Mouse (Mus musculus) ES-E14 (cell line): ENCODE results near the gene Ehmt2. TPM values are rescaled to one million over a fixed set of nuclear protein-coding genes. Genes with fewer than 3 reads are reported as not detected.

Experiments used
- DNase-seq: peaks from one replicate; pipeline ENCODE4 v3.0.0-alpha.2; 2013; ENCODE audit warnings: low read depth, low spot score
- H3K27ac ChIP-seq: 2 replicates; pipeline ENCODE4 v1.5.1; 2012; ENCODE audit warnings: low read depth, mild to moderate bottlenecking, low read length, moderate library complexity, mixed read lengths; ENCODE audit not compliant: poor library complexity, insufficient read depth, severe bottlenecking
- H3K36me3 ChIP-seq: 2 replicates; pipeline ENCODE4 v1.6.1; 2012; ENCODE audit warnings: mild to moderate bottlenecking, low read length, moderate library complexity, mixed read lengths; ENCODE audit not compliant: control insufficient read depth, poor library complexity, insufficient read depth, severe bottlenecking
- H3K4me1 ChIP-seq, 2 experiments: fragments of 150-350 bp in 1 of 2; sonication (generic) in 1 of 2; 2 replicates each; pipeline ENCODE4 v1.6.1; 2012; ENCODE audit warnings: low read length in 2 of 2, mild to moderate bottlenecking in 1 of 2, mixed read lengths in 1 of 2; ENCODE audit not compliant: control insufficient read depth in 2 of 2, insufficient read depth in 2 of 2, poor library complexity in 1 of 2
- H3K4me3 ChIP-seq, 2 experiments: fragments of 150-350 bp in 1 of 2; sonication (generic) in 1 of 2; 2 replicates each; pipeline ENCODE4 v1.5.1; 2012; ENCODE audit warnings: low read length in 2 of 2, low read depth in 1 of 2, mild to moderate bottlenecking in 1 of 2, mixed read lengths in 1 of 2; ENCODE audit not compliant: insufficient read depth in 1 of 2, poor library complexity in 1 of 2, severe bottlenecking in 1 of 2
- H3K9ac ChIP-seq: 2 replicates; pipeline ENCODE4 v1.6.1; 2012; ENCODE audit warnings: low read depth, mild to moderate bottlenecking, low read length, mixed read lengths; ENCODE audit not compliant: poor library complexity, insufficient read depth, severe bottlenecking
- H3K9me3 ChIP-seq: fragments of 150-350 bp; sonication (generic); 2 replicates; pipeline ENCODE4 v1.6.1; 2012; ENCODE audit warnings: low read depth, mild to moderate bottlenecking, low read length; ENCODE audit not compliant: control insufficient read depth, insufficient read depth
- CHD2 ChIP-seq: IDR thresholded peaks from 2 replicates; pipeline ENCODE4 v1.6.1; 2014; ENCODE audit warnings: mild to moderate bottlenecking, low read depth, low read length, inconsistent platforms
- HCFC1 ChIP-seq: IDR thresholded peaks from 2 replicates; pipeline ENCODE4 v1.6.1; 2012; ENCODE audit warnings: low read length, inconsistent platforms, borderline replicate concordance; ENCODE audit not compliant: insufficient read depth
- MAFK ChIP-seq: IDR thresholded peaks from 2 replicates; pipeline ENCODE4 v1.6.1; 2014; ENCODE audit warnings: mild to moderate bottlenecking, low read depth, low read length, inconsistent platforms; ENCODE audit not compliant: insufficient read depth
- ZC3H11A ChIP-seq: IDR thresholded peaks from 2 replicates; pipeline ENCODE4 v1.6.1; 2012; ENCODE audit warnings: low read depth, mild to moderate bottlenecking, inconsistent platforms, low read length, borderline replicate concordance
- ZNF384 ChIP-seq: IDR thresholded peaks from 2 replicates; pipeline ENCODE4 v1.6.1; 2012; ENCODE audit warnings: low read depth, low read length, inconsistent platforms
- in situ Hi-C, 2 experiments: fragments of 600-800 bp; cut with MboI; formaldehyde crosslinking; loops; one replicate each; pipeline ENCODE4 v1.15.1; 2025; ENCODE audit warnings: low sequenced_read_pairs in 2 of 2, inconsistent platforms in 1 of 2; ENCODE audit not compliant: unreplicated experiment in 2 of 2
- total RNA-seq: library from RNA; depleted of rRNA; stranded (reverse); fragments of 300-350 nt; gene quantifications from 2 replicates; pipeline ENCODE4 v1.2.3, GENCODE M21; 2012

The Ehmt2 gene
- total RNA-seq, 1 experiment: 124 TPM

DNA sequence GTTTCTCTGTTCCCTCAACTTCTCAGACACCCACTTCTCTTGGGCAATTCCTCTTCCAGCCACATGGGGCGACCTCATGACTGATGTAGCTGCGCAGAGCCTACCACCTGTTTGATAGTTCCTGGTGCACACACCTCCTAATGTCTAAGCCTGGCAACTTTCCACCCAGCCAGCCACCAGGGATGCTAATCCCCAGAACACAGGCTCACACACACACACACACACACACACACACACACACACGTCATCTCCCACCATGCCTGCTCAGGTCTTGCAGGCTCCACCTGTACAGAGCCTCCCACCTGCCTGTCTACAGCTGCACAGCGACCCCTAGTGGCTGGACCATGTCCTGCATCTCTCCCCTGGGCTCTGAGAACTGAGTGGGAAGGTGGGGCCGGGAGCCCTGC lies 13.7 kb downstream of the Ehmt2 start:
- peaks cover 2 to 33% of the 10 kb centered on the region in 2 experiments; a peak in 3 of 4 replicates for H3K4me1 ChIP-seq
- peak overlapping the region in 1 of 2 experiments; percentile 47; a peak in 1 of 4 replicates for H3K4me3 ChIP-seq
- H3K9me3 ChIP-seq: no peaks in the 10 kb centered on the region
- no peak overlapping the region for H3K27ac ChIP-seq
- in situ Hi-C loops: no loop called here
- peak; percentile 93 for DNase-seq
- peaks cover 54% of the 10 kb centered on the region for H3K36me3 ChIP-seq
- no peak for TF ChIP-seq HCFC1
- TF ChIP-seq ZC3H11A: no peak
- no peak for TF ChIP-seq ZNF384
- TF ChIP-seq MAFK: no peak
- no peak for TF ChIP-seq CHD2
- H3K9ac ChIP-seq: peak overlapping the region; percentile 45; the same call in 1 of the 2 replicates

GRCm38 (mm10) chr17:34913930-34914665 lies 15.8 kb downstream of the Ehmt2 start, which contains the start of gene Slc44a4:
Gene Slc44a4 (plus strand): TSS chr17:34914466.
- Histone ChIP-seq H3K36me3 (peaks cover 33% of the 10 kb centered on the region), H3K4me1 (peaks cover 4 to 22% of the 10 kb centered on the region in 2 experiments; a peak in 3 of 4 replicates), H3K9me3 (no peaks in the 10 kb centered on the region), H3K9ac (peak within 1 kb of the TSS; percentile 38; the same call in 1 of the 2 replicates), H3K4me3 (no peak within 1 kb of the TSS), H3K27ac (no peak within 1 kb of the TSS; the same call in 1 of the 2 replicates)
- in situ Hi-C loops: no loop called here
- DNase-seq: no peak
- TF ChIP-seq HCFC1: no peak
- no peak for TF ChIP-seq ZNF384

DNA sequence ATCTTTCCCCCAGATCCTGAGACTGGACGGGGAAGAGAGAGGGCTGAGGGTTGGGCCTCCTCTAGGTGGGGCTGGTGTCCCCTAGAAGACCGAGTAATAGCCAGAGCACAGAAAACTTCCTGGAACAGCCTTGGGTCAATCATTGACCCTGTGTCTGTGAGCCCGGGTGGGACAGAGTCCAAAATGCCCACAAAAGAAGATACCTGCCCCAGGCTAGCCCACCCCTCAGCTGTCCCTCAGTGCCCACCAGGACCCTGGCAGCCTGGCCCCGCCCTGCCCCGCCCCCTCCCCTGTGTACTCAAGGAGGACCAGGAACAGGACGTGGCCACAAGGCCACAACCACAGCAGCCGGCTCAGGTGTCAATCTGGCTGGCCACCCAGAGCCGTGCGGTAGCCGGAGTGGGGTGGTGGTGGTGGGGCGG lies 17.2 kb downstream of the Ehmt2 start:
- Histone ChIP-seq H3K4me1 (peaks cover 4 to 17% of the 10 kb centered on the region in 2 experiments; a peak in 3 of 4 replicates), H3K4me3 (peak overlapping the region in 1 of 2 experiments; percentile 13; a peak in 1 of 4 replicates), H3K27ac (no peak overlapping the region), H3K36me3 (peaks cover 30% of the 10 kb centered on the region), H3K9me3 (no peaks in the 10 kb centered on the region), H3K9ac (peak overlapping the region; percentile 27; the same call in 1 of the 2 replicates)
- in situ Hi-C loops: no loop called here
- TF ChIP-seq ZNF384 (no peak), HCFC1 (no peak), CHD2 (no peak), MAFK (no peak), ZC3H11A (no peak)
- no peak for DNase-seq

- Histone ChIP-seq H3K27ac (no peak overlapping the region), H3K9me3 (no peaks in the 10 kb centered on the region), H3K4me1 (peaks cover 4 to 13% of the 10 kb centered on the region in 2 experiments; a peak in 2 of 4 replicates), H3K9ac (no peak overlapping the region), H3K4me3 (no peak overlapping the region), H3K36me3 (peaks cover 22% of the 10 kb centered on the region)
- in situ Hi-C loops: no loop called here
- no peak for DNase-seq
- no peak for TF ChIP-seq ZNF384
- TF ChIP-seq HCFC1: no peak
- TF ChIP-seq MAFK: no peak
- TF ChIP-seq ZC3H11A: no peak
- no peak for TF ChIP-seq CHD2
Measured at GRCm38 (mm10) chr17:34916316-34916715, 18.0 kb downstream of the Ehmt2 start.
